Mouse (Mus musculus) cerebellum, postnatal 14 days (tissue): ENCODE measurements around the gene Zfp28.
A peak's percentile ranks its signal among the peaks of the same experiment; 100 is the strongest.
"Not testable (repeated sequence)": the region's sequence is repeated elsewhere in the genome, so short reads cannot be mapped to it uniquely, and the experiment has no call there.

ENCODE experiments used
- DNase-seq, 2 experiments: peaks; one replicate each; pipeline ENCODE4 v3.0.0; 2021; ENCODE audit warnings: mixed read lengths in 2 of 2

Zfp28 gene

DNA sequence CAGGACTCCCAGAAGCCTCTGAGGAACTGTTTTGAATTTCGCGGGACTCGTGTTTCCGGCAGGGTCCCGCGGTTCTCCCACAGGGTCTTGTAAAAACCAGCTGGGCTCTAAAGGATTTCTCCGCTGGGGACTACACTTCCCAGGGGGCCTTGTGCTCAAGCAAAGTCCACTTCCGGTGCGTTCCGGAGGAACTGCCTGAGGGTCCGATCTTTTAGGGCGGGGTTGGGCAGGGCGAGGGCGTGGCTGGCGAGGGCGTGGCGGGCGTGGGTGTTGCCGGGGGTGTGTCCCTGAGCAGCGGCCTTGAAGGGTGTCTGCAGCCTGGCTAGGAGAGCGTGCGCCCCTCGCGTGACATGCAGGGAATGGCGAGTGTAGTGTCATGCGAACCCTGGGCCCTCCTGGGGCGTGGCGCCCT lies at the start of gene Zfp28:
TSS of gene Zfp28 (plus strand) at position 252 of the 412 bp plus-strand sequence.
- peak; percentile 95 for DNase-seq

DNA sequence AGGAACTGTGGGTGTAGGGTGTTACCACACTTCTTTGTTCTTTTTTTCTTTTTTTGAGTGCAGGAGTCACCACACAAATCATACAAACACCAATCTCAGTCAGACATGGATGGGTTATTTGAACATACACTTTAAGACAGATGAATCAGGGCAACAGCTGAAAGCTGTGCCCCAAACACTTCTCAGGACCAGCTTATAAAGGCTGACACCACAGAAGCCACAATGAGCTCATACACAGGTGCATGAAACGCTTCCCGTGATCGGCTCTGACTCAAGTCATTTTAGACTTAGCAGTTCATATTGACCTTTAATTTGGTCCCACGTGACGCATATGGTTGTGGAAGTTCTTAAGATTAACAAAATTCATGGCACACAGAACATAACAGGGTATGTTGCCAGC lies 43.2 kb upstream of the Zfp28 start:
- DNase-seq = no peak

DNA sequence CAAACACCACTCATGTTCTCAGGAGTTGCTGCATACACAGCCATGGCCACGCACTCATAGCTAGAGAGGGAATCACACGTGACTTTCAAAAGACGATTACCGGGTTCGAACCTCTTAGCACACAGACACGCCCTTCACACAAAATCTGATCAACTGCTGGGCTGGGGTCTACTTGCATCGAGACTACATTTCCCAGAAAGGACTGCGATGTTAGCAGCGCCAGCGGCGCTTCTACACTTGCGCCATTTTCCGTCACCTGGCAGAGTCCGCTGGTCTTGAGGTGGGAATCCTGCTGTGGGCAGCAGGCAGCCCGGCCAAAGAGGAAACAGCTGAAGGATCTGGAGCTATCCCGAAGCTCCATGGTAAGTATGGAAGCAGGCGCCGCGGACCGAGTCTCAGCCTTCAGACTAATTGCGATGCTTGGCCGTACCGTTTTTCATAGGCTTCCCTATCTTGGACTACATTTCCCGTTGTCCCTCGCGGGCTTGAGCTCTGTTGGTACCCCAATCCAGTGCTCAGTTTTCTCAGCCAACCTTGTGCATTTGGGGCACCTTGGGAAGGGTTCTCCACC lies 39.5 kb upstream of the Zfp28 start, which contains the start of gene Gm3854:
TSS of gene Gm3854 (plus strand) at position 259 of the 571 bp plus-strand sequence.
- DNase-seq = peak; percentile 83 to 86

DNA sequence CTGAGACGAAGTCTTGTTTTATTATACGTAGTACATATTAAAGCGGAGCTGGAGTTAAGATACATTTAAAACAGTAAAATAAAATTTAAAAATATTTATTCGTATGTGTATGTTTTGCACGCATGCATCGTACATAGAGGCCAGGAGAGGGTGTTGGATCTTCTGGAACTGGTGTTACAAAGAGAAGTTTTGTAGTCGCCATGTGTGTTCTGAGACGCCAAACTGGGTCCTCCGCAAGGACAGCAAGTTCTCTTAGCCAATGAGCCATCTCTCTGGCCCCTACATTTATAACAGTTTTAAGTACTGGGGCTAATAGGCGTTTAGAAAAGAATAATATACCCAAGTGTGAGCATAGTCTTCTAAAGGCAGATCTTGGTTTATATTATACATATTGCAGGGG lies 39.0 kb upstream of the Zfp28 start:
- DNase-seq = peak in 1 of 2 experiments; percentile 30

DNA sequence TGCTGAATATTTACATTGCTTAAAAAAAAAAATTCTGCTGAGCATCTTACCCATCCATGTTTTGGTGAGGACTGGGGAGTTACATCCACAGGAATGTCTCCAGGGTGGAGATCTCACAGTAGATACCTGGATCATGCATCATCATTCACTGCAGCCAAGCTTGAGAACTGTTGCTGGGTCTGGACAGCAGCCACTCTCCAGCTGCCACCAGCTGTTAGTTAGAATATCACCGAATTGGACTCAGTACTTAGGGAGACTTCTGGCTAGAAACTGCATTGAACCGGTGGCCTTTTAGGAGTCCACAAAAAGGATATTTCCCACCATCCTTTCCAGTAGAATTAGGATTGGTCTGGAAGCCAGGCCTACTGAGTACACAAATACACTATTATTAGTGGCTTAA lies 25.0 kb upstream of the Zfp28 start:
- DNase-seq = no peak

DNA sequence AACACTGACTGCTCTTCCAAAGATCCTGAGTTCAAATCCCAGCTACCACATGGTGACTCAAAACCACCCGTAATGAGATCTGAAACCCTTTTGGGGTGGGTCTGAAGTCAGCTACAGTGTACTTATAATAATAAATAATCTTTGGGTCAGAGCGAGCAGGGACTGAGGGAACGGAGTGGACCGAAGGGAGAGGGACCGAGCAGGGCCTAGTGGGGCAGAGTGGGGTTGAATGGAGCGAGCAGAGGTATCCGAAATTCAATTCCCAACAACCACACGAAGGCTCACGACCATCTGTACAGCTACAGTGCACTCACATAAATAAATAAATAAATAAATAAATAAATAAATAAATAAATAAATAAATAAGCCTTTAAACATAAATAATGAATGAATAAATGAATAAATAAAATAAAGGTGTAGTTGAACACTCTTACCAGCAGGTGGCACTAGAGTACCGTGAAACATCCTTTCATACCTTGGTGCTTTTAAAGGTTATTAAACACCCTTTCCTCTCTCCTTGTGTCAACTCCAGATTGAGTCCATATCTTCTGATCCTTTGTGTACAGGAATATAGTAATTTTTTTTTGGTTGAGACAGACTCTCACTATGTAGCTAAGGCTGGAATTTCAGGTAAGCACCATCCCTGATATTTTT lies 24.0 kb upstream of the Zfp28 start:
- peak; percentile 59 to 71 for DNase-seq

DNA sequence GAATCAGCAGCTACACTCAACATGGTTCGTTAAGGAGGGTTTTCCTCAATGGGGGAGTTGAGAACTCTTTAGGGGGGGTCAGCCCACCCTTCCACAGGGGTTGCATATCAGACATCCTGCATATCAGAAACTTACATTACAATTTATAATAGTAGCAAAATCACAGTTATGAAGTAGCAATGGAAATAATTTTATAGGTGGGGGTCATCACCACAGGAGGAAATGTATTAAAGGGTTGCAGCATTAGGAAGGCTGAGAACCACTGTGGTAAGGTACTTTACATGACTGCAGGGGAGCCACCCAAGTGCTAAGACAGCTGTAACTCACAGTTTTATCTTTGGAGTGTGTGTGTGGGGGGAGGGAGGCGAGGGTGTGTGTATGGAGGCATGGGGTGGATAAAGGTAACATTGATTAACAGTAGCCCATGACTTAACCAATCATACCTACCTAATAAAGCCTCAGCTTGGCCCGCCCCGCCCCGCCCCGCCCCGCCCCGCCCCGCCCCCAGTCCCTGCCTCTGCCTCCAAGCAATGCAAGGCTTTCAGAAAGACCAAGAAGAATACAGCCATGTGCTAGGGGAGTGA lies 22.5 kb upstream of the Zfp28 start:
- no peak for DNase-seq

DNA sequence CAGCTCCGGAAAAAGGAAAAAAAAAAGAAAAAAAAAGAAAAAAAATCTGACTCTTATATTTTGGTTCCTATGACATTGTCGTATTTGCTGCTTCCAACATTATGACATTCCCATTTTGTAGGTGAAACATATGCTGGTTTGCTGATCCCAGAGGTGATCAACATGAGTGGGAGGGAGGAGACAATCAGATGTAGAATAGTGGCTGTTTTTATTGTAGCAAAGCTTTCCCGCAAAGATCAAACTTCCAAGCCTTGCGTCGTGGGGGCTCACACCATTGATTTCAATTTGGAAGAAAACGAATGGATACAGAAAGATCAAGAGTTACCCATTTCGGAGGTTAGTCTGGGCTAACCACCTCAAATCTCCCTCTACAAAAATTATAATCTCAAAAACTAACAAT lies 21.3 kb upstream of the Zfp28 start:
- peak in 1 of 2 experiments; percentile 35 for DNase-seq

DNA sequence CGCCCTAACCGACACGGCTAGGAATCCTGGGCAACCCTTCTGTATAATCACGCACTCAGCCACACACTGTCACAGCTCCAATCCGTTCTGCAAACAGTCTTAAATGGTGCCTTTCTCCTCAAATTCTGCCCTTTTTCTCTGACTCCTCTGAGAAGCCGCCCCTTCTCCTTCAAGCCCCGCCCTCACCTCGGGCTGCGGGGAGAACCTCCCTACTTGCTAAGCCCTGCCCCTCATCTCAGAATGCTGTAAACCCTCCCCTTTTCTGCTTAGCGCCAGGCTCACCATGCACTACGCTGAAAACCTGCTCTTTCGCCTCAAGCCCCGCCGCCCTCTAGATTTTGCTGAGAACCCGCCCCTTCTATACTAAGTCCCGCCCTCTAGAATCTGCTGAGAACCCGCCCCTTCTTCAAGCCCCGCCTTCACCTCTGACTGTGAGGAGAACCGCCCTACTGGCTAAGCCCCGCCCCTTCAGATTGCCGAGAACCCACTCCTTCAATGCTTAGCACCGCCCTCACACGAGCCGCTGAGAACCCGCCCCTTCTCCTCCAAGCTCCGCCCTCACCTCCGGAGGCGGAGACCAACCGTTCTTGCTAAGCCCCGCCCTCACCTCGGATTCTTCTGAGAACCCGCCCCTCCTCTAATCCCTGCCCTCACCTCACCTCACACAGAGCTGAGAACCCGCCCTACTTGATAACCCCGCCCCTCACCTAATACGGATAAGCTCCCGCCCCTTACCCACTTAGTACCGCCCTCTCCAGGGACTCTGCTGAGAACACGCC lies 20.6 kb upstream of the Zfp28 start:
- DNase-seq = peak; percentile 99

DNA sequence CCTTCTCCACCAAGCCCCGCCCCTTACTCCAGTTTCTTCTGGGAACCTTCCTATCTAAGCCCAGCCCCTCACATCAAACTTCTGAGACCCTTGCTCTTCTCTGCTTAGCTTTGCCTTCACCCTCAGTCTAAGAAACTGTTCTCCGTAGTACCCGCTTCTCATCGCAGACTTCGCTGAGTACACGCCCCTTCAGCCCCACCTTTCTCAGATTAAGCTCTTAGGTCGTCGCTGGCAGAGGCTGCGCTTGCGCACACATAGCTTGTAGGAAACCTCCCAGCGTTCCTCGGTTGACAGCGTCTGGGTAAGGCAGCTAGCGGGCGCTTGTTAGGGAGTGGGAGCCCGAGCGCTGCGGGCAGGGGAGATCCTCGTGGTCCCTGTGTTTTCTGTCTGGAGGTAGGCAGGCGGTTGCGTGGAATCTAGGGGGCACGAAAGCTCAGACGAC lies 20.0 kb upstream of the Zfp28 start, which contains the start of gene Zfp78:
TSS of gene Zfp78 (plus strand) at position 234 of the 442 bp plus-strand sequence.
- no peak for DNase-seq

DNA sequence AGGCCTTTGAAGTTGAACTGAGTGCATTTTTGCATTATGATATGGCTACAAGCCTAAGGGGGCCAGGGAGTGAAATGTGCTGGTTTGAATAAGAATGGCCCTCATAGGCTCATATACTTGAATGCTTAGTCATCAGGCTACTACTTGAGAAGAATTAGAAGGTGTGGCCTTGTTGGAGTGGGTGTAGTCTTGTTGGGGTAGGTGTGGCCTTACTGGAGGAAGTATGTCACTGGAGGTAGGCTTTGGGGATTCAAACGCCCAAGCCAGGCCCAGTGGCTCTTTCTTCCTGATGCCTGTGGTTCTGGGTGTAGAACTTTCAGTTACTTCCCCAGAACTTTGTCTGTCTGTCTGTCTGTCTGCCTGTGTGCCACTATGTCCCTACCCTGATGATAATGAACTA lies 18.3 kb upstream of the Zfp28 start:
- no peak for DNase-seq

DNA sequence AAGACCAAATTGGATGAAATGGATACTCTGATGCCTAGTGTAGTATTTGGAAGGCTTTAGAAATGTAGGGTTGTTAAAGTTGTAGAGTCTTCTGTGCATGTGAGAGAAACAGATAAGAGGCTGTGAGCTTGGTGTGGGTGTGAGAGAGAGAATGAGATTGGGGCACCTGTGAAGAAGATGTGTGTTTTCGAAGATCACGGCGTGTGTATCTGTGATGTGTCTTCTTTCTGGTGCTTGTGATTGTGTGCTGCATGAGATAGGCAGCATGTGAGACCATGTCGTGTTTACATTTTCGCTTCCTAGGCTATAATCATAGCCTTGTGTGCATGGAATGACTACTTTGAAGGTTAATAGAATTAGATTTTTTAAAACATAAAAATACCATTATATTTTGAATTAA lies 15.9 kb upstream of the Zfp28 start:
- no peak for DNase-seq

DNA sequence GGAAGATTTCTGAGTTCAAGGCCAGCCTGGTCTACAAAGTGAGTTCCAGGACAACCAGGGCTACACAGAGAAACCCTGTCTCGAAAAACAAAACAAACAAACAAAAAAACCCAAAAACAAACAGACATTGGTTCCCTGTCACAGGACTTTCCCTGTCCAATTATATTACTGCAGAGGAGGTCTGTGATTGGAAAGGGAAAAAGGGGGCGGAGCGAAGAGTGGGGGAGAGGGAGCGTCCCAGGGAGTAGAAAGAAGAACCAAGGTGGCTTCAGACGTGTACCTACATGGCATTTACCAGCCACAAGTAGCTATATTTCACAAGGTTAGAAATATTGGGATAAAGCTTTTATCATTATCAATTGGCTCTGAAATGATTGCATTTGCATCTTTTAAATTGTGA lies 14.9 kb upstream of the Zfp28 start:
- DNase-seq = not testable (repeated sequence)

DNA sequence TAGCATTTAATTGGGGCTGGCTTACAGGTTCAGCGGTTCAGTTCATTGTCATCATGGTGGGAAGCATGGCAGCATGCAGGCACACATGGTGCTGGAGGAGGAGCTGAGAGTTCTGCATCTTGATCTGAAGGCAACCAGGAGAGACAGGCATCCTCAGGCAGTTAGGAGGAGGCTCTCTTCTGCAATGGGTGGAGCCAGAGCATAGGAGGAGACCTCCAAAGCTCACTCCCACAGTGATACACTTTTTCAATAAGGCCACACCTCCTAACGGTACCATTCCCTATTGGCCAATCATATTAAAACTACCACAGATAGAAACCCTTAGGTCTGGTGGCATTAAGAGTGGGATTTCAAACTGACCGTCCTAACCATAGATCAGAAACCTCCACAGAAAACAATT lies 13.6 kb upstream of the Zfp28 start:
- DNase-seq = no peak

DNA sequence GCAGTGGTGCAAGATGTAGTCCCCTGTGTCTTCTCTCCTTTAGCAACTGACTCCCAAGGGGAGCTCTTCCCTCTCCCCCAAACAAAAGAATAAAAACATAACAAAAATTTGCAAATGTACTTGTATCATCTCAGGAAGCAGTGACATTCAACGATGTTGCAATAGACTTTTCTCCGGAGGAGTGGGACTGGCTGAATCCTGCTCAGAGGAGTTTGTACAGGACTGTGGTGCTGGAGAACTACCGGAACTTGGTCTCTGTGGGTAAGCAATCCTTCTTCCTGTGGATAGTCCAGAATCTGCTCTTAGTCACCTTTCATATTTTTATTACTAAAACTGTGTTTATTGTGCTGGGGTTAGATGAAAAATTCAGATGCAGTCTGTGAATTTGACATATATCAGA lies 10.1 kb upstream of the Zfp28 start:
- no peak for DNase-seq

DNA sequence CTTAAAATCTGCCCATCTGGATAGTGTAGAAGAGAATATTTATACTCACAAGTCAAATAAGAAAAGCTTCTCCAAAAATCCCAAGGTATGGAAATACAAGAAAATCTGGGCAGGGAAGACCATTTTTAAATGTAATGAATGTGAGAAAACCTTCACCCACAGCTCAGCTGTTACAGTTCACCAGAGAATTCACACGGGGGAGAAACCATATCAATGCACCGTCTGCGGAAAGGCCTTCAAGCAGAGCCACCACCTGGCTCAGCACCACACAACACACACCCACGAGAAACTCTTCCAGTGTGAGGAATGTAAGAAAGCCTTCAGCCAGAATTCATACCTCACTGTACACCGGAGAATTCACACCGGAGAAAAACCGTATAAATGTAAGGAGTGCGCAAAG lies 4.7 kb upstream of the Zfp28 start:
- no peak for DNase-seq

DNA sequence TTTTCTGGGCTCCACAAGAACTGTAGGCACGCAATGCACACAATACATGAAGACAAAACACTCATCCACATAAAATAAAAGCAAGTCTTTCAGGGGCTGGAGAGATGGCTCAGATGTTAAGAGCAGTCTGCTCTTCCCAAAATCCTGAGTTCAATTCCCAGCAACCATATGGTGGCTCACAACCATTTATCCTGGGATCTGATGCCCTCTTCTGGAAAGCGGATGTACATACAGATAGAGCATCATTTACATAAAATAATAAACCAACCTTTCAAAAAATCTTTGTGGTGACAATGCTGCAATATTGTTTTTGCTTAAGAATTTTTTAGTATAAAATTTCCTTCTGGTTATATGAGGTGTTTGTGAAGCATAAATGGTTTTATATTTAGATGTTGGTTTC lies 1.7 kb upstream of the Zfp28 start:
- no peak for DNase-seq

DNA sequence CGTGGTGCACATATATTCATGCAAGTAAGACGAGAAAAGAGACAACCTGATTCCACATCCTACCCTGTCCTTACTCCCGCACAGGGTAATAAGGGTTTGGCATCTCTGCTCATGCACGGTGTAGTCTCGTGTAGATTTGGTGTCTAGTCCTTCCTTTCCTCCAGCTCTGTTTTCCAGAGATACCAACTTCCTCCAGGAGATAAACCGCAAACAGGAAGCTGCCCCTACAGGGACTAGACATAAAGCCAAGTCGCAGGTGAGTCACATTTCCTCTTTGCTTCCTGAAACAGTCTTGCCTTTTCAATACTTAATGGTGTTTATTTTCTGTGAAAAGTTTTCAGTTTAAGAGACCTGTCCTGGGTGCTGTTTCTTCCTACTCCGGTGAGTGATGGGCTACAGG lies 916 bp downstream of the Zfp28 start:
- DNase-seq = no peak

DNA sequence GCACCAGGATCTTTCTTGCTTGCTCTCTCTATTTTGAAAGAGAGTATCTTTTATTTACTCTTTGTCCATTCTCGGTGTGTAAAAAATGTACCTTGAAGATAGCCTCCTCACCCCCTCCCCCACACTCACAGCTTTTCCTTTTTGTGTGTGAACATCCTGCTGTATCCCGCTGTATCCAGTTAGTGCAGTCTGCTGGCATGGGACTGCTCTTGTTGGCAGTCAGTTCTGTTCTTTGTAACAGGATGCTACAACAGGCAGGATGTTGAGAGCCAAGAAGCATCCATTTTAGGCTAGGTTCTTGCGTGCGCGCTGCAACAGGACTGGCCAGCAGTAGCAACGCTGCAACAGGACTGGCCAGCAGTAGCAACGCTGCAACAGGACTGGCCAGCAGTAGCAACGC lies 3.9 kb downstream of the Zfp28 start:
- DNase-seq = no peak

DNA sequence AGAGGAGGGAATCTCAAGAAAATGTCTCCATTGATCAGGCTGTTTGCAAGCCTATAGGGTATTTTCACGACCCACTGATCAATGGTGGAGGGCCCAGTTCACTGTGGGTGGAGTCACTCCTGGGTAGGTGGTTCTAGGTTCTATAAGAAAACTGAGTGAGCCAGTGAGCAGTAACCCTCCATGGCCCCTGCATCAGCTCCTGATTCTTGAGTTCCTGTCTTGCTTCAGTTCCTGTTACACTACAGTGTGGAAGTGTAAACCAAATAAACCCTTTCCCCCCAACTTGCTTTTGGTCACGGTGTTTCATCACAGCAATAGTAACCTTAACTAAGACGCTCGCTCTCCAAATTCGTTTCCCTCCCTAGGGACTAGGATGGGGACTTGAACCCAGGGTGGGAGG lies 5.9 kb downstream of the Zfp28 start:
- DNase-seq = no peak

DNA sequence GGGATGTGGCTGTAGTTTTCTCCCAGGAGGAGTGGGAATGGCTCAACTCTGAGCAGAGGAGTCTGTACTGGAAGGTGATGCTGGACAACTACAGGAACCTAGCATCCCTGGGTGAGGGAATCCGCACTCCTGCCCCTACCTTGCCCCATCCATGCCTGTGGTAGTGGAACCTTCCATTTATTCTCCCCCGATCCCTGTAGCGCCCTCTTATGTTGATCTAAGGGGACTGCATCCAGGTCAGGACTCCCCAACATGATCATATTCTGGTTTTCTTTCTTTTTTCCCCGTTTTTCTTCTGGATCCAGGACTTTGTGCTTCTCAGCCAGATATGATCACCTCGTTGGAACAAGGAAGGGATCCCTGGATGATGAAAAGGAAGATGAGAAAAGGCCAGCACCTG lies 6.4 kb downstream of the Zfp28 start:
- DNase-seq = no peak

DNA sequence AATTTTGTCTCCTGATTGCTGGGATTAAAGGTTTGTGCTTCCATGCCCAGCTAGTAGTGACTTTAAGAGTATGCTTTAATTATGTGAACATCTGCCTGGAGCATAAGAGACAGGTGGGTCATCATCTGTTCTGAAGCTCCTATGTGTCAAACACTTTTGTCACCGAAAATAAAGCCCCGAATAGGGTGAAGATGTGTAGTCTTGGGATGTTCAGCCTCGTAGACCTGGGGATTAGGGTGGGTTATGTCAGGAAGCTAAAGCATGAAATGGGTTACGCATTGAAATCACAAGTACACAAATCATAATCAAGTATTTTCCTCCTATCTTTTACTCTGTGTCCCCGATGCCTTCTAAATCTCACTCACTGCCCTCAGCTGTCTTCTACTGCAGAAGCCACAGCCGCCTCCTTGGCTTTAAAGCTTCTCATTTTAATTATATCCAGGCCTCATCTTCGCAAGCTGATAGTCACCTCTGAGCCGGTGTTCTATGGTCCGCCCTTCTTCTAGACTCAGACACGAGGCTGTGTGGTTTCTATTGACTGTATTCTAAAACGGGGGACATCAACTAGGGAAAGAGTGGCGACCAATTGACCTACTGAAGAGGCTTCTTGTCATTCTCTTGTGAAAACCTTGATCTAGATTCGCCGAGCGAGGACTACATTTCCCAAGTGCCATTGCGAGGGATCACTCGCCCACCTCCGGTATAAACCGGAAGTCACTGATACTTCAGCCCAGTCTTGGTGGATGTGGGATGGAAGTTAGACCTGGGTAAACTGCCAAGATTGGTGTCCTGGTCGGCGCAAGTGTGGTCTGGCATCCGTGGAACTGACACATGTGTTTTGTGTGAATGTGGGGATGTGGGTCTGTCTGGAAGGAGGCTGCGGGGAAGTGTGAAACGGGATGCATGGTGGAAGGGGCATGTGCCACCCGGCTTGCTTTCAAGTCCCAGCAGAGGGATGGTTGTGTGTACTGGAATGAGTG lies 15.2 kb downstream of the Zfp28 start, which contains the start of gene Smim17:
TSS of gene Smim17 (plus strand) at position 720 of the 980 bp plus-strand sequence.
- peak; percentile 76 to 82 for DNase-seq
